Mouse (Mus musculus): ENCODE data around the gene Slc35b1.

DNA sequence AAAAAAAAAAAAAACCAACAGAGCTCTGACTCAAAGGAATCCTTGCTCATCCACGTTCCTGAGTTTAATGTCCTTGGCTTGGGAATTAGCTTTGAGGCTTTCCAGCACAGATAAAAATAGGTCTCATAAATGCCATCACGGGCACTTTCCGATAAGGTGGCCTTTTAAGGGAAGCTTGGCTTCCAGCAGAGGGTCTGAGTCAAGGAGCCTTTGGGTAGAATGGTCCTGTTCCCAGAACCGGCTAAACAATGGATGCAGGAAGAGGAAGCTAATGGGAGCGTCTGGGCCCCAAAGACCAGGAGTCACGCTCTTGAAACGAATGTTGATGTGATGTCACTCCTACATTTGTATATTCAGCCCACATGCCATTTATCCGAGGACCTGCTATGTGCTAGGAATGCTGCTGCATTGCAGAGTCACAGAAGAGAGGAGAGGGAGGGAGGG is 18.2 kb downstream of the Slc35b1 start:
- no peak for TF ChIP-seq EP300 (IDR thresholded peaks at IDR 0.05; ENCODE audit: low read depth)
- no peak for TF ChIP-seq CTCF (IDR thresholded peaks at IDR 0.05; ENCODE audit: low read depth)
